Mouse (Mus musculus) right cerebral cortex, postnatal 25 days (tissue): Measurements from ENCODE around the gene Mllt6.

ENCODE experiments used
- DNase-seq: peaks from one replicate; pipeline ENCODE4 v3.0.0; 2022

Gene Mllt6

DNA sequence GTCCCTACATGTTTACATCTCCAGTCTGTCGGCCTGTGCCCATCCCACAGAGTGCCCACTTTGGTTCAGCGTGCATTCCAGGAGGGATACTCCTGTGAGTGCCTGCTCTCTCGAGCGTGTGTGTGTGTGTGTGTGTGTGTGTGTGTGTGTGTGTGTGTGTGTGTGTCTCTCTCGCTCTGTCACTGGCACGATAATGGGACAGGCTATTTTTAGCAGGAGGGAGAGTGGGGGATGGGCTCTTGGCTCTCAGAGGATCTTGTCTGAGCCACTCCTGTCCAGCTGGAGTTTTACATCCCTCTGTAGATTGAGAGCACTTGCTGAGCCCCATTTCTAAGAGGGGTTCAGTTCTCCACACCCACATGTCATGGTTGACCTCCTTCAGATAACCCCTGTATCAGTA is 6.6 kb downstream of the Mllt6 start:
- no peak for DNase-seq

DNA sequence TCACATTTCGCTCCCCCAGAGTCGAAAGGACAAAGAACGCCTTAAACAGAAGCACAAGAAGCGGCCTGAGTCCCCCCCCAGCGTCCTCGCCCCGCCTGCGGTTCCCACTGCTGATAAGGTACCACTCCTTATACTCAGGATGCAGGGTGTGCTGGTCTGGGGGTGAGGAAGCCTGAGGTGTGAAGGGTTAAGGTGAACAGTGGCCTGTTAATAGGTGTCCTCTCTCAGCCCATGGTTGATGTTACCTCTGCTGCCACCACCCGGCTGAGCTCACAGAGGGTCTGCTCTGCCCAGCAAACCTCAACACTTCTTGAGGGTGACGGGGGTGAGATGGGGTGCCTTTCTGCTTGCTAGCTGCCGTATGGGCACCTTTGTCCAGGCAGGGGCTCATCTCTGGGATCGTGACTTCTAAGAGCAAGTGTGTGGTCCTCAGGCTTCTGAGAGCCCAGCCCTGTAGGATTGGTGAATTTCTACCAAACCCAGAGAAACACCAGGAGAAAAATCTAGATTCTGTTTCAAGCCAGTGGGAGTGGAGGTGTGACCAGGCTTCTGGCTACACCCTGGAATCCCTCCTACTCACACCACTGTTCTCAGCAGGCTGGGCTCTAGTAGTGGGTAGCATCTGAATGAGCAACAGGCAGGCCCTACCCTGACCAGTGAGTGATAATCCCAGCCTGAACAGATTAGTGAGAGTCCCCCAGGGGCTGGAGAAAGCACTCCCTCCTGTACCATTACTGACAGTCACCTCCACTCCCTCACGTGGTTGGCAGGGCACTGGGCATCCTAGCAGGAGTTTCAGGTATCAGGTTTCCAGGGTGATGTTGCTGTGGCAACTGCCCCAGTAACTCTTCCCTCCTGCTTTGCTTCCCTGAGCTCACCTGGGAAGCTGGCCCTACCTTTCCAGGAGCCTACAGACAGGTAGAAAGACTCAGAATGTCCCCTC is 7.3 kb downstream of the Mllt6 start:
- DNase-seq: peak; percentile 38

GRCm38 (mm10) chr11:97671177-97671527 is 7.9 kb downstream of the Mllt6 start:
- no peak for DNase-seq

- no peak for DNase-seq
Measured at GRCm38 (mm10) chr11:97673148-97673547, 9.9 kb downstream of the Mllt6 start.

DNA sequence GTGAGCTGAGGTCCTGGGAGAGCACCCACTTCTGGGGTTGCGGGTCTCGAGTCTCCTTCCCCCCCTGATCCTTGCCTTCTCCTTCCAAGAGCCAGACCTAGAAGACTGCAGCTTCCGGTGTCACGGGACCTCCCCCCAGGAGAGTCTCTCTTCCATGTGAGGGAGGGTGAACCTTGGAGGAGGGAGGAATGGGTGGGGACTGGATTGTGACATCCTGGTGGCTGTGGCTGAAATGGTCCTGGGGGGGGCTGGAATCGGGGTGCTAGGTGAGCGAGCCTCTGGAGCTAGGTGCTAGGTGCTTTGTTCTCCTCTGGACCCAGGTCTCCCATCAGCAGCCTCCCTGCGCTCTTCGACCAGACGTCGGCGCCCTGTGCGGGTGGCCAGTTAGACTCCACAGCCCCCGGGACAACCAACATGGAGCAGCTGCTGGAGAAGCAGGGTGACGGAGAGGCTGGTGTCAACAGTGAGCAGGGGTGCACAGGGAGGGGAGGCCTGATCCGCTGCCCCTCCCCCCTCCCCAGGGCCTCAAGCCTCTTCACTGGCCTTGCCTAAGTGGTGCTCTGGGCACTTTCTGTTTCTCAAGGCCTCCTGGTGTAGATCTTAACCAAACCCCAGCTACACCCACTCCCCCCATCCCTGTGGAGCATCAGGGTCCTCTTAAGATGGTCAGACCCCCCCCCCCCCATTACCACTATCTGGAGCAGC is 13.0 kb downstream of the Mllt6 start:
- DNase-seq: no peak

GRCm38 (mm10) chr11:97677381-97677780 is 14.2 kb downstream of the Mllt6 start:
- no peak for DNase-seq

GRCm38 (mm10) chr11:97677842-97678241 is 14.6 kb downstream of the Mllt6 start:
- no peak for DNase-seq

DNA sequence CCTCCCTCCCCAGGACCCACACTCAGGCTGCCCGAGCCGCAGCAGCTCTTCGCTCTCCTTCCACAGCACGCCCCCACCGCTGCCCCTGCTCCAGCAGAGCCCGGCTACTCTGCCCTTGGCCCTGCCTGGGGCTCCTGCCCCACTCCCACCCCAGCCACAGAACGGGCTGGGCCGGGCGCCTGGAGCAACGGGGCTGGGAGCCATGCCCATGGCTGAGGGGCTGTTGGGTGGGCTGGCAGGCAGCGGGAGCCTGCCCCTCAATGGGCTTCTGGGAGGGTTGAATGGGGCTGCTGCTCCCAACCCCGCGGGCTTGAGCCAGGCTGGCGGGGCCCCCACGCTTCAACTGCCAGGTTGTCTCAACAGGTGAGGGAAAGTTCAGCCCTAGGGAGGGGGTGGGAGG is 15.1 kb downstream of the Mllt6 start:
- no peak for DNase-seq

- no peak for DNase-seq
Measured at GRCm38 (mm10) chr11:97680430-97680829, 17.2 kb downstream of the Mllt6 start.

DNA sequence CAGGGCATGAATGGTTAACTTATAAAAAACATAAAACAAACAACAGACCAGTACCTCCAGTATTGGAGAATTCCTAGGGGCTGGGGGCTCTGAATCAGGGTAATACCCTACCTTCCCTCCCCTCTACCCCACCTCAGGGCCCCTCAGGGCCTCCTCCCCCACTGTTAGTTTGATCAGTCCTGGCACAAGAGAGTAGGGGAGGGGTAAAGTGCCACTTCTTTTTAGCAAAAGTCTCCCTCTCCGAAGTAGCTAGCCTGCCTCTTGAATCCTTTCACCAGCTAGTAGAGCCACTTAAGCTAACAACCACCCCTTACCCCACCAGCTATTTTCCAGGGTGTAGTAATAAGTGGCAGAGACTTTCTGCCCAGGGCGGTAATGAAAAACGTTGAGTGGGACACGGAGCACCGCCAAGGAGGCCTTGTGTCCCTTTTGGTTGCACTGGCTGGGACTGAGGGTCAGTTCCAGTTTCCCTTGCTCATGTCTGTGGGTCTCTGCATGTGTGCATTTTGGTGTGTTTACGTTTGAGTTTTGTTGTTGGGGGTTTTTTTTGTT is 19.4 kb downstream of the Mllt6 start:
- no peak for DNase-seq

GRCm38 (mm10) chr11:97684063-97684680 is 21.0 kb downstream of the Mllt6 start:
- no peak for DNase-seq

- DNase-seq: no peak
Measured at GRCm38 (mm10) chr11:97684766-97685165, 21.6 kb downstream of the Mllt6 start.

GRCm38 (mm10) chr11:97685613-97686321 is 22.6 kb downstream of the Mllt6 start, which contains the start of gene Cisd3:
TSS of gene Cisd3 (plus strand) at chr11:97685826.
- peak; percentile 89 for DNase-seq

DNA sequence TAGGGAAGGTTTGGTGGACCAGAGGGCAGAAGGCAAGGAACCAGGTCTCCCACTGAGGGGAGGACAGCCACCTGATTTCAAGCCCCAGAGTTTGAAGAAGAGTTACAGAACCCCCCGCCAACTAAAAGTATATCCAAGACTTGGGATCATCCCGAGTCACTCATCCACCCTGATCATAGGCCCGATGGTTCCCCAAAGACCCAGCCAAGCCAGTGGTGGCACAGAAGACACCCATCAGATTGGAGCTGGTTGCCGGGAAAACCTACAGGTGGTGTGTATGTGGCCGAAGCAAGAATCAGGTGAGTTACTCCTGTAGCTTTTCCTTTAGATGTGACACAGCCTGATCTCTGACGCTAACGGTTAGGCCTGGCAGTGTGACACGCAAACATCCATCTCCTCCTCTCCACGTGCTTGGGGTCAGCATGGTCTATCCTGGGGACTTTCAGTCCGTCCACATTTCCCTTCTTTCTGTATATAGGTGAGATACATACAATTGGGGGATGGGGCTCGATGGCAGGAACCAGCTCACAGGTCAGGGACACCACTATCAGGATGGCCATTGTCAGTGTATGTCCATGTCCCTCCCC is 23.2 kb downstream of the Mllt6 start:
- no peak for DNase-seq

DNA sequence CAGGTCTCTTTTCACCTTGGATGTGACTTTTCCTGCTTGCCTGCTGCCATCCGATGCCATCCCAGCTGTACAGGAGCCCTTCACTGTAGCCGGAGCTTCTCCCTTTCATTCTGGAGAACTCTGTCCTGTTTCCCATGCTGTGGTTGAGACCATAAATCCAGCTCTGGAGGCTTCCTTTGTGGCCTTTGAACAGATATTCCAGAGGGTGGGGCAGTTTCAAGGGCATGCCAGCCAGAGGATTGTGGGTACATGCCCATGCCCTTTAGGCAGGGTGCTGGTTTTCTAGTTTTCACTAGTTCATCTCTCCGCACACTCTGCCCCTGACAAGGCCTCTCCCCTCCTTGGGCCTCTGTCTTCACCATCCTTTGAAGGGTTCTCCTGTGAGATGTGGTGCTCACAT is 23.8 kb downstream of the Mllt6 start:
- DNase-seq: no peak

DNA sequence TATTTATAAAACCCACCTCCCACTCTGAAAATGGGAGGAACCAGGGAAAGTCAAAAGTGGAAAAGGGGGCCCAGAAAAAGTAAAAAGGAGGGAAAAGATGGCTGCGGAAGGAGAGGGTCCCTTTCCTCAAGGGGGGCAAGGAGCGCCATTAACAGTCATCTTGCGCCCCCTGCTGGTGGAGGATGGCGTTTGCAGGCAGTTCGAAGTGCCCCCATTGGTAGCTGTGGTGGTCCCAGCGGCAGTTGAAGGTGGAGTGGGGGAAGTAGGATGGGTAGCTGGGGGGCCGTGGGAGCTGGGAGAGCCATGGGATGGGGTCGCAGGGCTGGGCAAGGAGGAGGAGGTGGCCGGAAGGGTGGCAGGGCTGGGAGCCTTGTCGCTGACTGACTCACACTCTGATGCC is 26.6 kb downstream of the Mllt6 start:
- DNase-seq: no peak

DNA sequence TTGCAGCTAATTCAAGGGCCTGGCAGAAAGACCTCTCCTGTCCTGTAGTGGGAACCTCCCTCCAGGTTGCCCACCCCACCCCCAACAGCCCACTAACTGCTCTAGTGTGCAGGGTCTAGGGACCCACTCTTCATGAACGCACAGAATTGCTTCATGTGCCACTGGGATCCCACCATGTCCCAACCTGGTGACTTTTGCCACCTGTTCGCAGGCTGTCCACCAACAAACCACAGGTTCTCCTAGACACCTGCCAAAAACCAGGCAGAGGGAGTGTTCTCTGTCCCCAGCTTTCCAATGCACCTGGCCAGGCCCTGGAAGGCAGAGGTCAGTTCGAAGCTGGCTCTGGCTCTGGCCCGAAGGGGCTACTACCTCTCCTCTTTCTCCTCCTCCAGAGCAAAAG is 31.2 kb downstream of the Mllt6 start:
- DNase-seq: no peak

DNA sequence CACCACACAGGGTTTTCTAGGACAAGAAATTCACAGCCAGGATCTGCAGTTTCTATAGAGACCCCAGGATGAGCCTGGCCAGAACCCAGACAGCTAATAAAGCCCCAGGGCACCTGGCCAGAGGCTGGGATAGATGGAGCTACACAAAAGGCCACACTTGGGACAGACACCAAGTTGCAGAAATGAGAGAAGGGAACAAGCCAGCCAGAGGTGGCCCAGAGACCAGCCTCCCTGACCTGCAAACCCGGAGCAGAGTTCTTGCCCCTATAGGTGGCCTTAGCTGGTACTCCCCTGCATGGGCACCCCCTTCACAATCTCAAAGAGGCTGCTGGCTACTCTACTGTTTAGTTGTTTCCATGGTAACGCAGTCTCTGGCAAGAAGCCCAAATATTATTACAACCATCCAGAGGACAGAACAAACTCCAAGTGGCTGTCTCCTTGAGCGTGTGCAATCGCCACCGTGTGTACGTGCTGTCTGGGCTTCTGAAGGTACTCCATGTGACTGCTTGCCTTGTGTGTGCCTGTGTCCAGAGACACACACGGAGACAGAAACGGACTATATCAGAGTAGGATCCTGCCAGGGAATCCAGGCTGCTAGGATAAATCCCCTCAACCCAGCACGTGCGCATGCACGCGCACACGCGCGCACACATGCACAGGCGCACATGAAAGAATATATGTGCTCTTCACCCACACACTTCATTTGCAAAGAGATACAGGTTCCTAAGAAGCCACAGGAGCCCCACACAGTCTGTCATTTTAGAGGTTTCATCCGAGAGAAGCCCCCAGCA is 31.9 kb downstream of the Mllt6 start:
- DNase-seq: no peak

GRCm38 (mm10) chr11:97695712-97696401 is 32.6 kb downstream of the Mllt6 start:
- DNase-seq: no peak

DNA sequence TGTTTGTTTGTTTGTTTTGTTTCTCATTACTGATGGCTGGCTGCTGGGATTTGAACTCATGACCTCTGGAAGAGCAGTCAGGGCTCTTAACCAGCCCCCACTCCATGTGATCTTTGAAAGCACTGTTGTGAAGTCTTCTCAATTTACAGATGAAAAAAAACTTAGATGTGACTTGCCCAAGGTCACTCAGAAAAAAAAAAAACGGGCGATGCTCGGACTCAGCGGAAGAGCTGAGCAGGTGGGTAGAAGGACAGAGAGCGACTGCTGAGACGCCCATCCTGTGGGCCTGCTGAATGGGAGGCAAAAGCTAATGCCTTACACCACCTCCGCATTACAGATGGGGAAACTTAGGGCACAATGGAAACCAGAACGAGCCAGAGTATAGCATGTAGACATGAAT is 33.5 kb downstream of the Mllt6 start:
- DNase-seq: no peak
